Mouse (Mus musculus) forebrain, embryonic 11.5 days (tissue): Measurements from ENCODE around the gene Numb. TPM values are rescaled to one million over a fixed set of nuclear protein-coding genes. Genes with fewer than 3 reads are reported as not detected.
"Not testable (repeated sequence)": the region's sequence is repeated elsewhere in the genome, so short reads cannot be mapped to it uniquely, and the experiment has no call there.

Experiments used
- ATAC-seq: fragments of 200-750 bp; cut with Nextera tagmentation; replicated peaks from 2 replicates; pipeline ENCODE4 v1.8.0; 2017; ENCODE audit warnings: moderate TSS enrichment; ENCODE audit not compliant: low FRiP score
- DNase-seq: peaks from one replicate; pipeline ENCODE4 v3.0.0-alpha.2; 2017; ENCODE audit warnings: low spot score
- H3K27ac ChIP-seq: fragments of 300-500 bp; sonication (generic); 2 replicates; pipeline ENCODE4 v1.5.1; 2014; ENCODE audit warnings: low read depth, low read length
- H3K27me3 ChIP-seq: fragments of 300-500 bp; sonication (generic); 2 replicates; pipeline ENCODE4 v1.6.1; 2014; ENCODE audit warnings: mild to moderate bottlenecking, low read length, mixed read lengths; ENCODE audit not compliant: control insufficient read depth, insufficient read depth
- H3K36me3 ChIP-seq: fragments of 300-500 bp; sonication (generic); 2 replicates; pipeline ENCODE4 v1.6.1; 2014; ENCODE audit warnings: mild to moderate bottlenecking, low read length, moderate library complexity, mixed read lengths; ENCODE audit not compliant: control insufficient read depth, insufficient read depth
- H3K4me1 ChIP-seq: fragments of 300-500 bp; sonication (generic); replicated peaks from 2 replicates; pipeline ENCODE4 v1.6.1; 2014; ENCODE audit warnings: low read length, mixed read lengths; ENCODE audit not compliant: control insufficient read depth, insufficient read depth
- H3K4me2 ChIP-seq: fragments of 300-500 bp; sonication (generic); 2 replicates; pipeline ENCODE4 v1.6.1; 2014; ENCODE audit warnings: low read depth, mild to moderate bottlenecking, low read length, moderate library complexity, mixed read lengths; ENCODE audit not compliant: severe bottlenecking
- H3K4me3 ChIP-seq: fragments of 300-500 bp; sonication (generic); 2 replicates; pipeline ENCODE4 v1.5.1; 2014; ENCODE audit warnings: low read depth, low read length
- H3K9ac ChIP-seq: fragments of 300-500 bp; sonication (generic); 2 replicates; pipeline ENCODE4 v1.6.1; 2014; ENCODE audit warnings: low read length
- H3K9me3 ChIP-seq: fragments of 300-500 bp; sonication (generic); 2 replicates; pipeline ENCODE4 v1.6.1; 2016; ENCODE audit warnings: low read length, mixed read lengths; ENCODE audit not compliant: control insufficient read depth
- WGBS: fragments of 180-500 bp; shearing (Covaris S2); extraction: QIAGEN DNeasy Blood & Tissue Kit; methylation state at CpG from one replicate; pipeline ENCODE4 v1.1.7; 2014; 5-methylcytosine and 5-hydroxymethylcytosine counted together
- polyA plus RNA-seq: library from polyadenylated mRNA; unstranded; fragments of >200 nt; fragmentation: Nextera tagmentation; extraction: Ambion mirVana; gene quantifications from 2 replicates; pipeline ENCODE4 v1.2.1, GENCODE M21; 2014

Numb gene
- polyA plus RNA-seq, 1 experiment from 2014 or later, result 34.4 TPM

- Histone ChIP-seq H3K36me3 (no peaks in the 10 kb centered on the region), H3K4me3 (no peak overlapping the region), H3K9ac (no peak overlapping the region), H3K9me3 (no peaks in the 10 kb centered on the region), H3K4me2 (no peak overlapping the region), H3K4me1 (no peaks in the 10 kb centered on the region), H3K27me3 (no peaks in the 10 kb centered on the region), H3K27ac (no peak overlapping the region)
- ATAC-seq (no peak), DNase-seq (no peak)
- 90% methylated on average over 4 of the region's 4 CpGs for WGBS
These were observed 7.5 kb downstream of the Numb start for GRCm38 (mm10) chr12:83914202-83914740.

- Histone ChIP-seq H3K36me3 (no peaks in the 10 kb centered on the region), H3K4me1 (no peaks in the 10 kb centered on the region), H3K9me3 (no peaks in the 10 kb centered on the region), H3K9ac (no peak overlapping the region), H3K27ac (no peak overlapping the region), H3K4me3 (no peak overlapping the region), H3K4me2 (no peak overlapping the region), H3K27me3 (no peaks in the 10 kb centered on the region)
- no peak for DNase-seq
- 81% methylated on average over 2 of the region's 2 CpGs for WGBS
- no peak for ATAC-seq
These were observed 11.3 kb downstream of the Numb start for GRCm38 (mm10) chr12:83910451-83910850.

DNA sequence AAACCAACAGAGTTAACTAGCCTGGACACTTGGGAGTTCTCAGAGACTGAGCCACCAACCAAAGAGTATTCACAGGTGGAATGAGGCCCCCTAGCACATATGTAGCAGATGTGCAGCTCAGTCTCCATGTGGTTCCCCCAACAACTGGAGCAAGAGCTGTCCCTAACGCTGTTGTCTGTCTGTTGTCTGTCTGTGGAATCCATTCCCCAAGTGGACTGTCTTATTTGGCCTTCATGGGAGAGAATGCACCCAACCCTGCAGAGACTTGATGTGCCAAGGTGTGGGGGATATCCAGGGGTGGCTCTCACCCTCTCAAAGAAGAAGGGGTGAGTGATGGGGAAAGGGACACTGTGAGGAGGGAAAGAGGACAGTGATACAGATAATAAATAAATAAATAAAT, 28.8 kb downstream of the Numb start:
- ATAC-seq (no peak), DNase-seq (no peak)
- no peak overlapping the region for H3K4me3 ChIP-seq
- no peaks in the 10 kb centered on the region for H3K4me1 ChIP-seq
- H3K27me3 ChIP-seq, result no peaks in the 10 kb centered on the region
- H3K9me3 ChIP-seq, result no peaks in the 10 kb centered on the region
- no peaks in the 10 kb centered on the region; the same call in 1 of the 2 replicates for H3K36me3 ChIP-seq
- H3K9ac ChIP-seq, result no peak overlapping the region
- H3K4me2 ChIP-seq, result no peak overlapping the region
- WGBS, result 96% methylated on average over 1 of the region's 1 CpGs
- no peak overlapping the region for H3K27ac ChIP-seq

DNA sequence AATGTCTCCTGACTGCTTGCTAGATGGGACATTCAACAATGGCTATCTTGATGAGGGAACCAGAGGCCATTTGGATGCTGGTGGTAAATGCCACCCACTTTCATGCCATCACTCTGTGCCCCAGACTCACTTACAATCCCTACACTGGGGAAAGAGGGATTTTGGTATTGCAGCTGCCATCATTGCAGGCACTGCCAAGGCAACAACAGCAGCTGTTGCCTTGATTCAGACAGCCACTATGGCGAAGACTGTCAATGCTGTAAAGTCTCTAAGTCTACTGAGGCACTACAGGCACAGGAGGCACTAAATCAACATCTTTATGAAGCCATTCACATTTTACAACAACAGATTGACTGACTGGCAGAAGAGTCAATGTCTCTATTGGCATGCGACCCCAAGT, 30.5 kb downstream of the Numb start:
- DNase-seq (no peak), ATAC-seq (no peak)
- Histone ChIP-seq H3K9ac (no peak overlapping the region), H3K27ac (no peak overlapping the region), H3K9me3 (no peaks in the 10 kb centered on the region), H3K27me3 (no peaks in the 10 kb centered on the region), H3K36me3 (no peaks in the 10 kb centered on the region; the same call in 1 of the 2 replicates), H3K4me2 (no peak overlapping the region), H3K4me3 (no peak overlapping the region), H3K4me1 (no peaks in the 10 kb centered on the region)
- WGBS, result 97% methylated on average over 2 of the region's 2 CpGs

GRCm38 (mm10) chr12:83889128-83889527, 32.6 kb downstream of the Numb start:
- DNase-seq (no peak), ATAC-seq (no peak)
- Histone ChIP-seq H3K27ac (no peak overlapping the region), H3K9me3 (no peaks in the 10 kb centered on the region), H3K9ac (no peak overlapping the region), H3K4me2 (no peak overlapping the region), H3K4me3 (no peak overlapping the region), H3K27me3 (no peaks in the 10 kb centered on the region), H3K36me3 (no peaks in the 10 kb centered on the region; the same call in 1 of the 2 replicates), H3K4me1 (no peaks in the 10 kb centered on the region)
- 89% methylated on average over 1 of the region's 1 CpGs for WGBS

- Histone ChIP-seq H3K27ac (no peak overlapping the region), H3K9ac (no peak overlapping the region), H3K9me3 (no peaks in the 10 kb centered on the region), H3K4me3 (no peak overlapping the region), H3K36me3 (no peaks in the 10 kb centered on the region), H3K4me1 (no peaks in the 10 kb centered on the region), H3K27me3 (no peaks in the 10 kb centered on the region), H3K4me2 (no peak overlapping the region)
- WGBS, result 97% methylated on average over 7 of the region's 7 CpGs
- ATAC-seq (no peak), DNase-seq (no peak)
These were observed 36.0 kb downstream of the Numb start for GRCm38 (mm10) chr12:83885516-83886285.

GRCm38 (mm10) chr12:83885065-83885464, 36.7 kb downstream of the Numb start:
- 96% methylated on average over 5 of the region's 5 CpGs for WGBS
- H3K4me1 ChIP-seq, H3K4me2 ChIP-seq, H3K9ac ChIP-seq, H3K36me3 ChIP-seq, H3K27ac ChIP-seq, H3K4me3 ChIP-seq, DNase-seq, H3K27me3 ChIP-seq, H3K9me3 ChIP-seq, ATAC-seq: not testable (repeated sequence)

- H3K4me3 ChIP-seq, result no peak overlapping the region
- H3K36me3 ChIP-seq, result no peaks in the 10 kb centered on the region
- WGBS, result 95% methylated on average over 7 of the region's 7 CpGs
- DNase-seq (no peak), ATAC-seq (no peak)
- H3K4me2 ChIP-seq, result no peak overlapping the region
- H3K27me3 ChIP-seq, result no peaks in the 10 kb centered on the region
- no peaks in the 10 kb centered on the region for H3K4me1 ChIP-seq
- no peak overlapping the region for H3K27ac ChIP-seq
- no peaks in the 10 kb centered on the region for H3K9me3 ChIP-seq
- no peak overlapping the region for H3K9ac ChIP-seq
These were observed 39.2 kb downstream of the Numb start for GRCm38 (mm10) chr12:83882503-83882902.

- Histone ChIP-seq H3K36me3 (no peaks in the 10 kb centered on the region), H3K27me3 (no peaks in the 10 kb centered on the region), H3K4me1 (no peaks in the 10 kb centered on the region), H3K9ac (no peak overlapping the region), H3K4me2 (no peak overlapping the region), H3K27ac (no peak overlapping the region), H3K9me3 (no peaks in the 10 kb centered on the region), H3K4me3 (no peak overlapping the region)
- no peak for ATAC-seq
- DNase-seq, result no peak
- WGBS, result 89% methylated on average over 3 of the region's 3 CpGs
These were observed 39.6 kb downstream of the Numb start for GRCm38 (mm10) chr12:83882088-83882487.
